In genomic region chr16:16896382-16897055, GRCm38 (mm10) we compare ENCODE assay signal across 8 mouse cellular contexts. TPM values are rescaled to one million over a fixed set of nuclear protein-coding genes. Genes with fewer than 3 reads are reported as not detected.
DNase-seq lines count a peak whose midpoint lies in the region; ATAC-seq lines count a peak whose summit lies in the region.

TSS of gene Ppm1f (plus strand) at chr16:16896469.

- peak within 1 kb of the TSS; percentile 62 for H3K27ac ChIP-seq in hindbrain, embryonic 14.5 days

- H3K9me3 ChIP-seq in hindbrain, embryonic 14.5 days (ENCODE audit: control insufficient read depth, low read length) = no peaks in the 10 kb centered on the region

- WGBS in hindbrain, embryonic 14.5 days = under 1% methylated on average over 29 of the region's 29 CpGs

- peak within 1 kb of the TSS; percentile 64 for H3K4me3 ChIP-seq in hindbrain, embryonic 14.5 days (replicated peaks; ENCODE audit: low read length)

- no peaks in the 10 kb centered on the region for H3K27me3 ChIP-seq in hindbrain, embryonic 14.5 days (ENCODE audit: control insufficient read depth, insufficient read depth, low read length)

- H3K9ac ChIP-seq in hindbrain, embryonic 14.5 days = peak within 1 kb of the TSS; percentile 68

- ATAC-seq in hindbrain, embryonic 14.5 days (ENCODE audit: low FRiP score) = peak; percentile 93

- H3K4me1 ChIP-seq in hindbrain, embryonic 14.5 days (replicated peaks; ENCODE audit: control insufficient read depth, insufficient read depth, low read length) = peaks cover 13% of the 10 kb centered on the region

- peaks cover 33% of the 10 kb centered on the region for H3K36me3 ChIP-seq in hindbrain, embryonic 14.5 days (replicated peaks; ENCODE audit: control insufficient read depth, insufficient read depth)

- H3K4me2 ChIP-seq in hindbrain, embryonic 14.5 days (replicated peaks) = peak within 1 kb of the TSS; percentile 87

- peak; percentile 94 for DNase-seq in R1 (ENCODE audit: low read depth, low spot score)
- peak; percentile 97 to 98 for DNase-seq in cerebellum, postnatal 25 days
- DNase-seq in frontal cortex, postnatal 25 days (ENCODE audit: low spot score in 2 of 2) = peak; percentile 96 to 97
- peak; percentile 97 for DNase-seq in hindbrain, embryonic 14.5 days (ENCODE audit: low spot score)
- DNase-seq in layer of hippocampus, postnatal 36 days = peak; percentile 95 to 97
- peak; percentile 96 for DNase-seq in lung, postnatal 36 days
- DNase-seq in retina, postnatal 1 day = peak; percentile 94
- peak; percentile 92 to 94 for DNase-seq in urinary bladder, adult 18-20 months (ENCODE audit: low spot score in 2 of 2)

RNA-seq across cellular contexts. Expression of gene Ppm1f, which starts in this region (rescaled TPM):
- 20.3 and 22.1 TPM in 2 replicates for polyA plus RNA-seq in hindbrain, embryonic 14.5 days (2014; fragmentation: Nextera tagmentation; extraction: Ambion mirVana)
- total RNA-seq in layer of hippocampus, postnatal 36 days (2021) = 10 to 100 TPM; 47.0 to 49.5 TPM

Comparison
In these comparisons a context has a peak if more than half of its experiments do, and no peak if none do; other contexts are left out.
1. Peak in every context shown above with its lines: DNase-seq, ATAC-seq, H3K4me3 ChIP-seq and H3K27ac ChIP-seq.